Mouse (Mus musculus) CD8-positive naive resting alpha-beta T cell, adult 2 months (primary cell): ENCODE measurements around the gene Ttc29.

ENCODE experiments used
- DNase-seq, 2 experiments: peaks; one replicate each; pipeline ENCODE4 v3.0.0; 2022; ENCODE audit warnings: low read depth in 2 of 2, low spot score in 2 of 2

Ttc29 gene

GRCm38 (mm10) chr8:78420101-78420503 lies 207.0 kb downstream of the Ttc29 start:
- no peak for DNase-seq

DNA sequence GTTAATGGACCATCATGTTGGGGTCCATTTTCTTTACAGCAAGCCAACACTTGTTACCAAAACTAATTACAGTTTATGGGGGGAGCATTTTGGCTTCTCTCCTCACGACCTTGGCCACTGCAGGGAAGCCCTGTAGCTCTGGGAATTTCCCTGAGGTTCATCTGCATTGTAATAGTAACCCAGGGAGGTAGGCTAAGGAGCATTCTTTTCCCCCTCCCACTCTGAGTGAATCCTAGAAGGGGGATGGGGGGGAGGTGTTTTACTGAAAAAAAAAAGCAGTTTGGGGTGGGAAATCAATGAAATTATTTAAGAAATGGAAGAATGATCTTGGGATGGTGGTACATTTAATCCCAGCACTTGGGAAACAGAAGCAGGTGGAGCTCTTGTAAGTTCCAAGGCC lies 210.8 kb downstream of the Ttc29 start:
- no peak for DNase-seq

DNA sequence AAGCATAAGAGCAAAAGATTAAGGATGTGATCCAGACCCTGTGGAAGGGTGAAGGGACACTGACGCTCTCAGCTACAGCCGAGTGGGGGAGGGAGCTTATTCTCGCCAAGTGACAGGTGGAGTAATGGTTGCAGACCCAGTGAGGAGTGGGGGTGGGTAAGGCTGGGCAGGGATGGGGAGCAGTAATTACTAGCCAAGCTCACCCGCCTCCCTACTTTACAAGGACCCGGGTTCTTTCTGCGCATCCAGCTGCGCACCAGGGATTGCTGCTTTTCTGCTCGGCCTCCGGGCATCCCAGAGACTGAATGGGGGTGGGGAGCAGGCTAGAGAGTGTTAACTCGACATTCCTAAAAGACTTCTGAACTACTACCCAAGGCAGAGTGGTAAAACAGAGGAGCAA lies 213.4 kb downstream of the Ttc29 start:
- DNase-seq, result no peak

GRCm38 (mm10) chr8:78426875-78427768 lies 214.0 kb downstream of the Ttc29 start:
- DNase-seq, result no peak

- DNase-seq, result no peak
Observed at GRCm38 (mm10) chr8:78427769-78428130, 214.7 kb downstream of the Ttc29 start.

- DNase-seq, result no peak
Observed at GRCm38 (mm10) chr8:78428148-78428547, 215.1 kb downstream of the Ttc29 start.

GRCm38 (mm10) chr8:78431356-78431755 lies 218.3 kb downstream of the Ttc29 start:
- no peak for DNase-seq

DNA sequence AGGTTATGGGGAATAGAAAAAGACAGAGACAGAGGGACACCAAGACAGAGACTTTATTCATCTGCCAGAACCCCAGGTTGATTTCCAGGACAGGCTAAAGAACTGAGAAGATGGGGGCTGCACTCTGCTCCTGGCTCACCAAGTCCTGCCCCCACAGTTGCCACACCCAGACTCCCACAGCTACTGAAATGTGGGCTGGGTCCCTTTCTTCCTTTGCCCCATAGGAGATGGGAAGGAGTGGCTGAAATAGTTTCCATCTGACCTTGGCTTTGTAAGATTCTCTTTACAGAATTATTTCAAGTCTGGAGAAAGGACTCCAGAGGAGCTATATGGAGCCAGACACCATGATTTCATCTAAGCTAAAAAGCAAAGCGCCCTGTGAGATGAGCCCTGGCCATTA lies 219.4 kb downstream of the Ttc29 start:
- no peak for DNase-seq

GRCm38 (mm10) chr8:78433318-78433717 lies 220.2 kb downstream of the Ttc29 start:
- DNase-seq, result no peak

GRCm38 (mm10) chr8:78434340-78434739 lies 221.2 kb downstream of the Ttc29 start:
- no peak for DNase-seq

DNA sequence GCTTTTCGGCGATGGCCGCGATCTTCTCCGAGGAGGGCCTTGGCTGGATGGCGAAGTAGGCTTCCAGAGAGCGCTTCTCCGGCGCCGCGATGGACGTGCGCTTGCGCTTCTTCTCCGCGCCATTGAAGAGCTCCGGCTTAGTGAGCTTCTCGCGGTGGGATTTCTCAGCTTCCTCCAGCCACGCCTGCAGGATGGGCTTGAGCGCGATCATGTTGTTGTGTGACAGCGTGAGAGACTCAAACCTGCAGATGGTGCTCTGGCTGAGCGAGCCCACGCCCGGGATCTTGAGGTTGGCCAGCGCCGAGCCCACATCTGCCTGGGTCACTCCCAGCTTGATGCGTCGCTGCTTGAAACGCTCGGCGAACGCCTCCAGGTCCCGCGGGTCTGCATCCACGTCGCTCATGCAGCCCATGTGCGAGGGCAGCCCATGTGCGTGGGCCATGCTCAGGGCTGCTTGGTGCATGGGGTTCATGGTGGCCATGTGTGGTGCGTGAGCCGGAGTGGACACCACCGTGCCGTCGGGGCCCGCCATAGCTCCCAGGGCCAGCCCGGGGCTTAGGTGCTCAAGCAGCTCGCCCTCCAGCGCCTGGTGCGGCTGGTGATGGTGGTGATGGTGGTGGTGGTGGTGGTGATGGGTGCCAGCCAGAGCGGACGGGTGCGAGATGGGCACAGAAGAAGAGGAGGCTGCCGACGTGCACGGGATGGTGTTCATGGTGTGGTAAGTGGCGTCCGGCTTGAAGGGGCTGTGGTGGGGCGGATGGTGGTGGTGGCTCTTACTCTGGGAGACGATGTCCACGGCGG lies 221.9 kb downstream of the Ttc29 start:
- no peak for DNase-seq

GRCm38 (mm10) chr8:78435624-78435960 lies 222.5 kb downstream of the Ttc29 start:
- DNase-seq, result no peak

DNA sequence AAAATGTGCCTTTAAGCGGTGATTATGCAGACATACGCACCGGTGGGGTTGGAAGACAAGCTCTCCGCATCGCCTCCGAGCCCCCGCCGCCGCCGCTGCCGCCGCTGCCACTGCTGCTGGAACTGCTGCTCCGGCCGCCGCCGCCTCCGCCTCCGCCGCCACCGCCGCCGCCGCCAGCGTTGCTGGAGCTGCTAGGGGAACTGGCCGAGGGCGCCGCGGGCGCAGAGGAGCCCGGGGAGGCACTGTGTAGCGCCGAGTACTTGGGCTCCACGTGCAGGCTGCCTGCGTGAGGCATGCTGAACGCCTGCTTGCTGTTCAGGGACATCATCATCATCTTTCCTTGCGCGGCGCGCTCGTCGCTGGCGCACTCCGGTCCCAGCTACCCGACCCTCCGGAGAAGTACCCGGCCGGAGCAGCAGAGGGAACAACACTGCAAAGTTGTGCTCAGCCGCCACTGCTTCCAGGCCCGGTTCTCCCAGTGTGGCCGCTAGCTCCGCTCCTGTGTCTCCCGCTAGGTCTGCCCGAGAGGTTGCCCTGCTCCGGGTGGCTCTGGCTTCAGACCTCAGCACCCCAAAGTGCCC lies 223.1 kb downstream of the Ttc29 start, which contains the start of gene Pou4f2:
TSS of gene Pou4f2 (minus strand) at position 575 of the 581 bp plus-strand sequence.
- no peak for DNase-seq

- DNase-seq, result no peak
Observed at GRCm38 (mm10) chr8:78436661-78437060, 223.6 kb downstream of the Ttc29 start.

DNA sequence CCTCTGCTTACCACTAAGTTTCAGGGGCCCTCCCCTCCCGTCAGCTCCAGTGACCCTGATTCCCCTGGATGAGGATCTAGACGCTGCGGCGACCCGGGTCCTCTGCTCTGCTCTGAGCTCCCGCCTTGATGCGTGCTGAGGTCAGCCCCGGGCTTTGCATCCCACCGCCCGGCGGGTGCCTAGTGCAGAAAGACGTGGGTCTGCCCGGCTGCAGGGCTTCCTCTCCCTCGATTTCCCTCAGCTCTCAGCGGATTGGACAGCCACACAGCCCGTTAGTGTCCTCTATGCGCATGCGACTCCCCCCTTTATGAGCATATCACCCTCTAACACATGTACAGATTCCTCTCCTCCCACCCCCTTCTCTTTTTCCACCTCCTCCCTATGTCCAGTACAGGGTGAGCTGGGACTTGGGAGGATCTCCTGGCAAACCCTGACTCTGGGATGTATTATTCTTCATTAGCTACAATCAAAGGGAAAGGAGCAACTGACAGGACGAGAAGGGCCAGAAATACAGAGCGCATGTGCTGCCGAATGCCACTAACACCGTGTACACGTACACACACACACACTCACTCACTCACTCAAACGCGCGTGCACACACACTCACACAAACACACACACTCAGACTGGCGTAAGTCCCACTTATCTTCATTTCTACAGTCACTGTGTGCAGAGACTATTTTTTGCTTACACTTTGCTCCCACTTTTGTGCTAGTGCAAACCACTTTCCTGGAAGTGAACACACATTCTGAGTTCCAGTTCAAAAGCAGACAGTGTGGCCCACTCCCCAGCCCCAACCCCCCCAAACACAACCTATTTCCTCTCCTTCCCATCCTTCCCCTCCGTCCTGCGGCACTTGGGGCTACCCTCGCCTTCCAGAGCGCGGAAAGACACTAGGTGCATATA lies 224.3 kb downstream of the Ttc29 start:
- DNase-seq, result no peak

GRCm38 (mm10) chr8:78438121-78438520 lies 225.0 kb downstream of the Ttc29 start:
- DNase-seq, result no peak

GRCm38 (mm10) chr8:78442781-78443180 lies 229.7 kb downstream of the Ttc29 start:
- no peak for DNase-seq
